Mouse (Mus musculus): Measurements from ENCODE around the gene Ifitm5. TPM values are rescaled to one million over a fixed set of nuclear protein-coding genes. Genes with fewer than 3 reads are reported as not detected.
A peak's percentile ranks its signal among the peaks of the same experiment; 100 is the strongest.

The Ifitm5 gene
- polyA plus RNA-seq, 1 experiment from 2014 or later, result 4.2 TPM

DNA sequence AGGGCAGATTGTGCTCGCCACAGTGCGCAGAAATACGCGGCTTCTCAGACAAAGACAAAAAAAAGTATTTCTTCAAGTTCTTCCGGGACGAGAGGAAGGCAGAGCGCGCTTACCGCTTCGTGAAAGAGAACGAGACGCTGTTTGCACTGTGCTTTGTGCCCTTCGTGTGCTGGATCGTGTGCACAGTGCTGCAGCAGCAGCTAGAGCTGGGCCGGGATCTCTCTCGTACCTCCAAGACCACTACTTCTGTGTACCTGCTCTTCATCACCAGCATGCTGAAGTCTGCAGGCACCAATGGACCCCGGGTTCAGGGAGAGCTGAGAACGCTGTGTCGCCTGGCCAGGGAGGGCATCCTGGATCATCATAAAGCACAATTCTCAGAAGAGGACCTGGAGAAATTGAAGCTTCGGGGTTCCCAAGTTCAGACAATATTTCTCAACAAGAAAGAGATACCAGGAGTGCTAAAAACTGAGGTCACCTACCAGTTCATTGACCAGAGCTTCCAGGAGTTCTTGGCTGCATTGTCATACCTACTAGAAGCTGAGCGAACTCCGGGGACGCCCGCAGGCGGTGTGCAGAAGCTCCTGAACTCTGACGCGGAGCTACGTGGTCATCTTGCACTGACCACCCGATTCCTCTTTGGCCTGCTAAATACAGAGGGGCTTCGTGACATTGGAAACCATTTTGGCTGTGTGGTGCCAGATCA is 26.9 kb downstream of the Ifitm5 start:
- H3K9me3 ChIP-seq (ENCODE audit: low read length), result no peaks in the 10 kb centered on the region
- H3K27me3 ChIP-seq (ENCODE audit: insufficient read depth, low read length), result peaks cover 67% of the 10 kb centered on the region
- no peak overlapping the region for H3K27ac ChIP-seq (ENCODE audit: low read length)
- H3K36me3 ChIP-seq (ENCODE audit: insufficient read depth, low read length), result no peaks in the 10 kb centered on the region
- H3K4me3 ChIP-seq (ENCODE audit: low read length), result peak overlapping the region; percentile 44
- H3K4me1 ChIP-seq (ENCODE audit: insufficient read depth, low read length), result peaks cover 17% of the 10 kb centered on the region
- H3K9ac ChIP-seq (replicated peaks; ENCODE audit: low read length), result peak overlapping the region; percentile 31; the same call in 1 of the 2 replicates
- 18% methylated on average over 30 of the region's 30 CpGs for WGBS
- no peak for ATAC-seq (ENCODE audit: low FRiP score, low TSS enrichment)
- peak overlapping the region; percentile 64 for H3K4me2 ChIP-seq (replicated peaks; ENCODE audit: low read depth, low read length)

DNA sequence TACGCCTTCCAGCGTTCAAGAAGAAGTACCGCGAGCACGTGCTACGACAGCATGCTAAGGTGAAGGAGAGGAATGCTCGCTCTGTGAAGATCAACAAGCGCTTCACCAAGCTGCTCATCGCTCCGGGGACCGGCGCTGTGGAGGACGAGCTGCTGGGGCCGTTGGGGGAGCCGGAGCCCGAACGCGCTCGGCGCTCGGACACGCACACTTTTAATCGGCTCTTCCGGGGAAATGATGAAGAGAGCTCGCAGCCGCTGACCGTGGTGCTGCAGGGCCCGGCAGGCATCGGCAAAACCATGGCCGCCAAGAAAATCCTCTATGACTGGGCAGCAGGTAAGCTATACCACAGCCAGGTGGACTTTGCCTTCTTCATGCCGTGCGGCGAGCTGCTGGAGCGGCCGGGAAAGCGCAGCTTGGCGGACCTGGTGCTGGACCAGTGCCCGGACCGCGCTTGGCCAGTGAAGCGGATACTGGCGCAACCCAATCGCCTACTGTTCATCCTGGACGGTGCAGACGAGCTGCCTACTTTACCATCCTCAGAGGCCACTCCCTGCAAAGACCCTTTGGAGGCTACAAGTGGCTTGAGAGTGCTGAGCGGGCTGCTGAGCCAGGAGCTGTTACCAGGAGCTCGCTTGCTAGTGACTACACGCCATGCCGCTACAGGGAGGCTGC is 27.6 kb downstream of the Ifitm5 start:
- Histone ChIP-seq H3K4me1 (ENCODE audit: insufficient read depth, low read length) (peaks cover 17% of the 10 kb centered on the region), H3K9ac (replicated peaks; ENCODE audit: low read length) (peak overlapping the region; percentile 31; the same call in 1 of the 2 replicates), H3K4me2 (replicated peaks; ENCODE audit: low read depth, low read length) (peak overlapping the region; percentile 64), H3K27me3 (ENCODE audit: insufficient read depth, low read length) (peaks cover 67% of the 10 kb centered on the region), H3K4me3 (ENCODE audit: low read length) (peak overlapping the region; percentile 44), H3K9me3 (ENCODE audit: low read length) (no peaks in the 10 kb centered on the region), H3K36me3 (ENCODE audit: insufficient read depth, low read length) (no peaks in the 10 kb centered on the region), H3K27ac (ENCODE audit: low read length) (0 out of 2 replicates have a peak overlapping the region, but pooled peaks have one; percentile 6)
- peak; percentile 92 for ATAC-seq (ENCODE audit: low FRiP score, low TSS enrichment)
- WGBS, result under 1% methylated on average over 49 of the region's 49 CpGs

DNA sequence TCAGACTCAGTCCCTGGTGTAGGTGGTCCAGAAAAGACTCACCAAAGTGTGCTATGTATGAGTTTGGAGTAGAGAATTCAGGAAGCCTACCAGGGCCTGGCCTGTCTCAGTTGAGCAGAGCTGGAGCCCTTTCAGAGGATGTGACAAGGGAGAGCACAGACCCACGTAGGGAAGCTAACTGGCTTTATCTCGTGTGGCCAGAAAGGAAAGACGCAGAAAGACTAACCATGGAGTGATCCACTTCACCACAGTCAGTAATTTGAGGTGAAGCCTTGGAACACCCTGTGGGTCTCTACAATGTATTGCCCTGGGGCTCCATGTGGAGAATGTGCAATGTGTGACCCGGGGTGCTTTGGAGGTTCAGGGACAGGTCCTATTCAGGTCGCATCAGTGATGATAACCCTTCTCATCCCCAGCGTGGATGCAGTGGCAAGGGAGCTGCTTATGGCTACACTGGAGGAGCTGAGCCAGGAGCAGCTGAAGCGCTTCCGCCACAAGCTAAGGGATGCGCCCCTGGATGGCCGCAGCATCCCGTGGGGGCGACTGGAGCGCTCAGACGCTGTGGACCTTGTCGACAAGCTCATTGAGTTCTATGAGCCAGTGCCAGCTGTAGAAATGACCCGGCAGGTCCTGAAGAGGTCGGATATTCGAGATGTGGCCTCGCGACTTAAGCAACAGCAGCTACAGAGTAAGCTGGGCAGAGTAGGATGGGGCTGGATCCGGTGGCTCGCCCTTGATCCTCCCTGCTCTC is 28.7 kb downstream of the Ifitm5 start:
- WGBS, result 20% methylated on average over 22 of the region's 22 CpGs
- H3K4me3 ChIP-seq (ENCODE audit: low read length), result no peak overlapping the region
- H3K9ac ChIP-seq (replicated peaks; ENCODE audit: low read length), result no peak overlapping the region
- no peaks in the 10 kb centered on the region for H3K36me3 ChIP-seq (ENCODE audit: insufficient read depth, low read length)
- H3K27me3 ChIP-seq (ENCODE audit: insufficient read depth, low read length), result peaks cover 67% of the 10 kb centered on the region
- peaks cover 17% of the 10 kb centered on the region for H3K4me1 ChIP-seq (ENCODE audit: insufficient read depth, low read length)
- H3K9me3 ChIP-seq (ENCODE audit: low read length), result no peaks in the 10 kb centered on the region
- ATAC-seq (ENCODE audit: low FRiP score, low TSS enrichment), result no peak
- peak overlapping the region; percentile 64 for H3K4me2 ChIP-seq (replicated peaks; ENCODE audit: low read depth, low read length)
- no peak overlapping the region for H3K27ac ChIP-seq (ENCODE audit: low read length)

DNA sequence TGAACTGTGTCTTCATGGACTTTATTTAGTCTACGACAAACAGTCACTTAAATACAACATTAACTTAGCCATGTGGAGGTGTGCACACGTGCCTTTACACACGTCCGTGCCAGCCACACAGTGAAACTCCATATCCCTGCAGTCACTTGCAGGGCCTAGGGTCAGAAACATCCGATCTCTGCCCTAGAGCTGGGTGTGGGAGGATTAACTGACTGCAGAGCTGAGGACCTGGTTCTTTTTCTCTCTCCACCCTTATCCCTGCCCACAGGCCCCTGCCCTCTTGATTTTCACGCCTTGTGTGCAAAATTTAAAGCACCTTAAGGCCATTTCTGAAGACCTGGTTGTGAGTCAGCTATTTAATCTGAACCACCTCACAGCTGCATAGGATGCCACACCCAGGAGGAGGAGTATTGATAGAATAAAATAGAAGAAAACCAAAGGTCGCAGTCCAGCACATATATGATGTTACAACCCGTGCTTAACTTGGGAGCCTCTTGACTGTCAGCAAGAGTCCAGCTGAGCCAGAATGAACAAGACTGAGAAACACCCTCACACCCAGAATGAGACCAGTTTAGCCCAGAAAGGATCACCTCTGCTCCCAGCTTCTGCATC is 29.6 kb downstream of the Ifitm5 start, which contains the start of gene Nlrp6:
Gene Nlrp6 (plus strand): TSS at position 485 of the 612 bp plus-strand sequence.
- H3K27ac ChIP-seq (ENCODE audit: low read length), result no peak within 1 kb of the TSS
- 50% methylated on average over 8 of the region's 8 CpGs for WGBS

DNA sequence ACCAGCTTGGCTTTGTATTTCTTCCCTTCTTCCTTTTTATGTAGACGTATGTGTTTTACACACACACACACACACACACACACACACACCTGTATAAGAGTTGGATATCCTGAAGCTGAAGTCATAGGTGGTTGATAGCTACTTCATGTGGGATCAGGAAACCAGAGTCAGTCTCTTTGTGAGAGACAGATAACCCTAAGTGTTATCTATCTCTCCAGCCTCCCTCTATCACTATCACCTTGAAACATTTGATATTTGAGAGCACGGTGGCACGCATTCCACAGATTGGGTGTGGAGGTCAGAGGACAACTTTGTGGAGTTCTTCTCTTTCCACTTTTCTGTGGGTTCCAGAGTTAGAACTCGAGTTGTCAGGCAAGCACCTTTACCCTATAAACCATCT is 30.2 kb downstream of the Ifitm5 start:
- no peaks in the 10 kb centered on the region for H3K9me3 ChIP-seq (ENCODE audit: low read length)
- peaks cover 17% of the 10 kb centered on the region for H3K4me1 ChIP-seq (ENCODE audit: insufficient read depth, low read length)
- no peak overlapping the region for H3K9ac ChIP-seq (replicated peaks; ENCODE audit: low read length)
- H3K27ac ChIP-seq (ENCODE audit: low read length), result no peak overlapping the region
- H3K4me3 ChIP-seq (ENCODE audit: low read length), result no peak overlapping the region
- ATAC-seq (ENCODE audit: low FRiP score, low TSS enrichment), result no peak
- H3K36me3 ChIP-seq (ENCODE audit: insufficient read depth, low read length), result no peaks in the 10 kb centered on the region
- no peak overlapping the region for H3K4me2 ChIP-seq (replicated peaks; ENCODE audit: low read depth, low read length)
- WGBS, result 37% methylated on average over 4 of the region's 4 CpGs
- H3K27me3 ChIP-seq (ENCODE audit: insufficient read depth, low read length), result peaks cover 61% of the 10 kb centered on the region

More for the DNA sequence above, 29.6 kb downstream of the Ifitm5 start, which contains the start of gene Nlrp6:
- H3K4me1 ChIP-seq (ENCODE audit: insufficient read depth, low read length), result peaks cover 17% of the 10 kb centered on the region
- peak within 1 kb of the TSS; percentile 64 for H3K4me2 ChIP-seq (replicated peaks; ENCODE audit: low read depth, low read length)
- H3K9me3 ChIP-seq (ENCODE audit: low read length), result no peaks in the 10 kb centered on the region
- no peak within 1 kb of the TSS for H3K4me3 ChIP-seq (ENCODE audit: low read length)
- H3K27me3 ChIP-seq (ENCODE audit: insufficient read depth, low read length), result peaks cover 64% of the 10 kb centered on the region
- H3K36me3 ChIP-seq (ENCODE audit: insufficient read depth, low read length), result no peaks in the 10 kb centered on the region
- no peak for ATAC-seq (ENCODE audit: low FRiP score, low TSS enrichment)
- H3K9ac ChIP-seq (replicated peaks; ENCODE audit: low read length), result no peak within 1 kb of the TSS

DNA sequence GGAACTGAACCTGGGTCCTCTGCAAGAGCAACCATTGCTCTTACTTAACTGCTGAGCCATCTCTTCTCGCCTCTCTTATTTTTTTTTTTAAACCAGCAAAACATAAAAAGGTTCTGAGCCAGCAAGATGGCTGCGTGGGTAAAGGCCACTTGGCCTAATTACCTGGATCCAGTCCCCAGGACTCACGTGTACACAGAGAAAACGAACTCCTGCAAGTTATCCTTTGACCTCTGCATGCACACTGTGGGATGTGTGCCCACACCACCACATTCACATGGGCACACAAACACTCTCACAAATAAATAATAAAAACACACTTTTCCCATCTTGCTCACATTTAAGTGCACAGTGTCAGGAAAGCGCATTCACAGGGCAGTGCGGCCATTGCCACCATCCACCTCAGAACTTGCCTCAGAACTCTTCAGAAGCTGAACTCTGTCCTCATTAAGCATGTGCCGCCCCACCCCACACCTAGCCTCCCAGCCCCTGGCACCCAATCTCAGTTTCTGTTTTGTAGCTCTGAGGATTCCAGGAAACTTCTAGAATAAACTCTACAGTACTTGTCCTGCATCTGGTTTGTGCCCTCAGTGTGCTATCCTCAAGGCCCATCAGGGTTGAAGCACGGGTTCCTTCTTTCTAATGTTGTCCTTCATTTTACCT is 35.9 kb downstream of the Ifitm5 start:
- Histone ChIP-seq H3K27me3 (ENCODE audit: insufficient read depth, low read length) (peaks cover 3% of the 10 kb centered on the region; the same call in 1 of the 2 replicates), H3K27ac (ENCODE audit: low read length) (no peak overlapping the region), H3K4me3 (ENCODE audit: low read length) (no peak overlapping the region), H3K4me1 (ENCODE audit: insufficient read depth, low read length) (0 out of 2 replicates have a peak, but pooled peaks cover 2% of the 10 kb centered on the region), H3K4me2 (replicated peaks; ENCODE audit: low read depth, low read length) (no peak overlapping the region), H3K9ac (replicated peaks; ENCODE audit: low read length) (no peak overlapping the region), H3K36me3 (ENCODE audit: insufficient read depth, low read length) (no peaks in the 10 kb centered on the region), H3K9me3 (ENCODE audit: low read length) (no peaks in the 10 kb centered on the region)
- 82% methylated on average over 8 of the region's 8 CpGs for WGBS
- no peak for ATAC-seq (ENCODE audit: low FRiP score, low TSS enrichment)

DNA sequence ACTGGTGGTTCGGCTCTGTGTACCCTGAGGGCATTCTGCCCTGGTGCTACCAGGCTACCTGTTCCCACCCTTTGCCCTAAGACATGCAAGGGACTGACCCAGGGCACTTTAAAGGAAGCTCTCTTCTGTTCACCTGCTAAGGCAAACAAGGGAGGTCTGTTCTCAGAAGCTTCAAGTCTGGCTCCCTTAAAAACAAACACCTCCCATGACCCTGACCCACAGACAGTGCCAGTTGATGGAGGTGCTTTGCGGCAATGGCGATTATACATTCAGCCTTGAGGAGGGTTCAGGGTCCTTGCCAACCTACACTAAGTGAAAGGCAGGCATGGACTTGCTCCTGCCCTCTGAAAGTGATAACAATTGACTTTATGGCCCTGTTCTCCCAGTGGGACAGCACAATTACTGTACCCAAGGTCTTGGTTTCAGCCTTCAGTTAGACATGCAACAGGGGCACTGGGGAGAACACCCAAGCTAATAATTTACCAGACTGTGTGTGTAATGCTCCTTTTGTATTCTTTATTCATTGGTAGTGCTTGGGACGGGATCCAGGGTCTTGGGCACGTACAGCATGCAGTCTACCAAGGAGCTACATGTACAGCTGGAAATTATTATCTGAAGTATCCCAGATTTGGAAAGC is 37.1 kb downstream of the Ifitm5 start:
- 54% methylated on average over 5 of the region's 5 CpGs for WGBS
- H3K4me3 ChIP-seq (ENCODE audit: low read length), result no peak overlapping the region
- no peaks in the 10 kb centered on the region for H3K27me3 ChIP-seq (ENCODE audit: insufficient read depth, low read length)
- H3K9me3 ChIP-seq (ENCODE audit: low read length), result no peaks in the 10 kb centered on the region
- 0 out of 2 replicates have a peak, but pooled peaks cover 3% of the 10 kb centered on the region for H3K4me1 ChIP-seq (ENCODE audit: insufficient read depth, low read length)
- H3K27ac ChIP-seq (ENCODE audit: low read length), result peak overlapping the region; percentile 73
- H3K4me2 ChIP-seq (replicated peaks; ENCODE audit: low read depth, low read length), result no peak overlapping the region
- no peaks in the 10 kb centered on the region for H3K36me3 ChIP-seq (ENCODE audit: insufficient read depth, low read length)
- H3K9ac ChIP-seq (replicated peaks; ENCODE audit: low read length), result no peak overlapping the region
- peak; percentile 60 for ATAC-seq (ENCODE audit: low FRiP score, low TSS enrichment)

DNA sequence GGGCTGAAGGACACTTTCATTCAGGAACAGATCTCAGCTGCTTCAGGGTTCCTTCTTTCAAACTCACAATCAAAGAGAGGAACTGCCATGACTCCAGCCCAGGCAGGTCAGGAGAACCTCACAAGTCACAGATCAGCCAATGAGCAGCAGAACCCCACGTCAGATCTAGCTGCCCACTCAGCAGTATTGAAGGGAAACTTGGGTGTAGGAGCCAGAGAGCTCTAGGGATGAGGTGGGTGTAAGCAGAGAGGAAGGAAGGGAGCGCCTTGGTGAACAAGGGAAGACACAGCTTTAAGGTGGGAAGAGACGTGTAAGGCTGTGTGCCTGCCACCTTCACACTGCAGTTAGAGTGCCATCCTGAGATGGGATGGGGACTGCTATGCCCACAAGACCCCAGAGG is 37.8 kb downstream of the Ifitm5 start:
- Histone ChIP-seq H3K27ac (ENCODE audit: low read length) (peak overlapping the region; percentile 73), H3K36me3 (ENCODE audit: insufficient read depth, low read length) (no peaks in the 10 kb centered on the region), H3K9ac (replicated peaks; ENCODE audit: low read length) (0 out of 2 replicates have a peak overlapping the region, but pooled peaks have one; percentile 18), H3K9me3 (ENCODE audit: low read length) (no peaks in the 10 kb centered on the region), H3K27me3 (ENCODE audit: insufficient read depth, low read length) (no peaks in the 10 kb centered on the region), H3K4me1 (ENCODE audit: insufficient read depth, low read length) (0 out of 2 replicates have a peak, but pooled peaks cover 3% of the 10 kb centered on the region), H3K4me2 (replicated peaks; ENCODE audit: low read depth, low read length) (no peak overlapping the region), H3K4me3 (ENCODE audit: low read length) (no peak overlapping the region)
- WGBS, result 63% methylated on average over 3 of the region's 3 CpGs
- no peak for ATAC-seq (ENCODE audit: low FRiP score, low TSS enrichment)
